Comparison of ENCODE assay signal across 10 mouse cellular contexts in genomic region chr2:94524536-94524935, GRCm38 (mm10).
DNase-seq lines count a peak whose midpoint lies in the region; ATAC-seq lines count a peak whose summit lies in the region.
"Had no signal": no experiment of that assay in that cellular context is flagged by ENCODE, and none has a peak within 500 bp of the region (broad histone marks: within the 10 kb centered on the region; RNA-seq: fewer than 3 reads in every experiment).

No protein-coding gene starts in this region.

- no peaks in the 10 kb centered on the region for H3K4me1 ChIP-seq in forebrain, embryonic 10.5 days
- no peaks in the 10 kb centered on the region for H3K4me1 ChIP-seq in forebrain, embryonic 16.5 days (replicated peaks; ENCODE audit: control insufficient read depth, insufficient read depth, low read length)
- no peaks in the 10 kb centered on the region for H3K4me1 ChIP-seq in midbrain, embryonic 10.5 days
- H3K4me1 ChIP-seq in midbrain, embryonic 13.5 days (replicated peaks) = no peaks in the 10 kb centered on the region
- H3K4me1 ChIP-seq: megakaryocyte, embryonic 14.5 days had no signal

- no peak overlapping the region for H3K27ac ChIP-seq in forebrain, embryonic 10.5 days
- H3K27ac ChIP-seq in forebrain, embryonic 16.5 days (ENCODE audit: low read length) = no peak overlapping the region
- H3K27ac ChIP-seq in midbrain, embryonic 10.5 days (replicated peaks) = no peak overlapping the region
- H3K27ac ChIP-seq in midbrain, embryonic 13.5 days = no peak overlapping the region

- H3K27me3 ChIP-seq in forebrain, embryonic 10.5 days (ENCODE audit: poor library complexity, severe bottlenecking) = no peaks in the 10 kb centered on the region
- no peaks in the 10 kb centered on the region for H3K27me3 ChIP-seq in forebrain, embryonic 16.5 days (replicated peaks; ENCODE audit: control insufficient read depth, insufficient read depth, low read length)
- no peaks in the 10 kb centered on the region for H3K27me3 ChIP-seq in midbrain, embryonic 10.5 days (ENCODE audit: low read depth, poor library complexity, severe bottlenecking)
- no peaks in the 10 kb centered on the region for H3K27me3 ChIP-seq in midbrain, embryonic 13.5 days
- H3K27me3 ChIP-seq: megakaryocyte, embryonic 14.5 days had no signal

- WGBS in forebrain, embryonic 10.5 days = 36% methylated on average over 6 of the region's 6 CpGs
- WGBS in forebrain, embryonic 16.5 days = 33% methylated on average over 6 of the region's 6 CpGs
- 38% methylated on average over 6 of the region's 6 CpGs for WGBS in midbrain, embryonic 10.5 days
- 36% methylated on average over 6 of the region's 6 CpGs for WGBS in midbrain, embryonic 13.5 days

- H3K4me3 ChIP-seq in forebrain, embryonic 10.5 days = no peak overlapping the region
- H3K4me3 ChIP-seq in forebrain, embryonic 16.5 days (replicated peaks; ENCODE audit: low read length) = no peak overlapping the region
- H3K4me3 ChIP-seq in midbrain, embryonic 10.5 days = no peak overlapping the region
- no peak overlapping the region for H3K4me3 ChIP-seq in midbrain, embryonic 13.5 days (replicated peaks)
- H3K4me3 ChIP-seq: megakaryocyte, embryonic 14.5 days had no signal

- H3K36me3 ChIP-seq in forebrain, embryonic 10.5 days (replicated peaks) = no peaks in the 10 kb centered on the region
- H3K36me3 ChIP-seq in forebrain, embryonic 16.5 days (ENCODE audit: control insufficient read depth, insufficient read depth) = no peaks in the 10 kb centered on the region
- no peaks in the 10 kb centered on the region for H3K36me3 ChIP-seq in midbrain, embryonic 10.5 days
- H3K36me3 ChIP-seq in midbrain, embryonic 13.5 days = no peaks in the 10 kb centered on the region

- H3K9ac ChIP-seq in forebrain, embryonic 16.5 days (replicated peaks; ENCODE audit: low read depth, low read length) = no peak overlapping the region
- no peak overlapping the region for H3K9ac ChIP-seq in midbrain, embryonic 13.5 days (replicated peaks)

- no peak overlapping the region for H3K4me2 ChIP-seq in forebrain, embryonic 16.5 days (ENCODE audit: low read length)
- no peak overlapping the region for H3K4me2 ChIP-seq in midbrain, embryonic 13.5 days (replicated peaks)

- no peaks in the 10 kb centered on the region for H3K9me3 ChIP-seq in forebrain, embryonic 10.5 days
- no peaks in the 10 kb centered on the region for H3K9me3 ChIP-seq in forebrain, embryonic 16.5 days (ENCODE audit: control insufficient read depth, low read length)
- no peaks in the 10 kb centered on the region for H3K9me3 ChIP-seq in midbrain, embryonic 10.5 days (replicated peaks)
- H3K9me3 ChIP-seq in midbrain, embryonic 13.5 days = no peaks in the 10 kb centered on the region

- DNase-seq in forebrain, embryonic 10.5 days (ENCODE audit: extremely low spot score, low spot score) = peak; percentile 45
- peak; percentile 37 for DNase-seq in midbrain, embryonic 10.5 days (ENCODE audit: low spot score)
- peak; percentile 78 for DNase-seq in embryo, embryonic 11 days
- DNase-seq in retina, embryonic 14.5 days (ENCODE audit: low spot score) = peak; percentile 78
- no peak for DNase-seq in layer of hippocampus, postnatal 14 days (ENCODE audit: low spot score in 2 of 2)
- no peak for DNase-seq in right cerebral cortex, adult 2 months (ENCODE audit: low spot score in 2 of 2)
- DNase-seq: B cell, adult 2 months had no signal

- ATAC-seq in forebrain, embryonic 16.5 days = no peak
- no peak for ATAC-seq in midbrain, embryonic 13.5 days

Comparison
In these comparisons a context has a peak if more than half of its experiments do, and no peak if none do; other contexts are left out.
1. DNase-seq: peak in forebrain, embryonic 10.5 days (single experiment), midbrain, embryonic 10.5 days (single experiment), embryo, embryonic 11 days (single experiment) and retina, embryonic 14.5 days (single experiment); none in layer of hippocampus, postnatal 14 days (0 of 2) and right cerebral cortex, adult 2 months (0 of 2).